Mouse (Mus musculus) lung, embryonic 14.5 days (tissue): Measurements from ENCODE around the gene Nhsl1. TPM values are rescaled to one million over a fixed set of nuclear protein-coding genes. Genes with fewer than 3 reads are reported as not detected.
A peak's percentile ranks its signal among the peaks of the same experiment; 100 is the strongest.

Source experiments
- ATAC-seq: fragments of 200-750 bp; cut with Nextera tagmentation; 2 replicates; pipeline ENCODE4 v1.8.0; 2017; ENCODE audit warnings: mild to moderate bottlenecking, moderate TSS enrichment, moderate library complexity; ENCODE audit not compliant: insufficient read depth
- DNase-seq: peaks from one replicate; pipeline ENCODE4 v3.0.0-alpha.2; 2015
- H3K27ac ChIP-seq: fragments of 300-500 bp; sonication (generic); 2 replicates; pipeline ENCODE4 v1.5.1; 2014; ENCODE audit warnings: low read depth, mild to moderate bottlenecking, moderate library complexity
- H3K27me3 ChIP-seq: fragments of 300-500 bp; sonication (generic); 2 replicates; pipeline ENCODE4 v1.6.1; 2014; ENCODE audit warnings: low read length, control low read depth; ENCODE audit not compliant: insufficient read depth
- H3K36me3 ChIP-seq: fragments of 300-500 bp; sonication (generic); 2 replicates; pipeline ENCODE4 v1.6.1; 2014; ENCODE audit warnings: control low read depth; ENCODE audit not compliant: insufficient read depth
- H3K4me1 ChIP-seq: fragments of 300-500 bp; sonication (generic); 2 replicates; pipeline ENCODE4 v1.6.1; 2014; ENCODE audit warnings: antibody characterized with exemption, control low read depth; ENCODE audit not compliant: insufficient read depth
- H3K4me2 ChIP-seq: fragments of 300-500 bp; sonication (generic); 2 replicates; pipeline ENCODE4 v1.6.1; 2014; ENCODE audit warnings: mild to moderate bottlenecking
- H3K4me3 ChIP-seq: fragments of 300-500 bp; sonication (generic); 2 replicates; pipeline ENCODE4 v1.5.1; 2014; ENCODE audit warnings: low read depth, low read length
- H3K9ac ChIP-seq: fragments of 300-500 bp; sonication (generic); 2 replicates; pipeline ENCODE4 v1.6.1; 2014
- H3K9me3 ChIP-seq: fragments of 300-500 bp; sonication (generic); 2 replicates; pipeline ENCODE4 v1.6.1; 2016; ENCODE audit warnings: low read depth, low read length, control low read depth
- CTCF ChIP-seq: IDR thresholded peaks from 2 replicates; pipeline ENCODE4 v1.5.1; 2016; ENCODE audit warnings: antibody characterized with exemption, low read depth
- WGBS: fragments of 180-500 bp; shearing (Covaris S2); extraction: QIAGEN DNeasy Blood & Tissue Kit; methylation state at CpG from one replicate; pipeline ENCODE4 v1.1.7; 2014; 5-methylcytosine and 5-hydroxymethylcytosine counted together
- polyA plus RNA-seq: library from polyadenylated mRNA; unstranded; fragments of >200 nt; fragmentation: Nextera tagmentation; extraction: Ambion mirVana; gene quantifications from 2 replicates; pipeline ENCODE4 v1.2.1, GENCODE M21; 2014

The Nhsl1 gene
- polyA plus RNA-seq, 1 experiment from 2014 or later: 5.5 TPM

DNA sequence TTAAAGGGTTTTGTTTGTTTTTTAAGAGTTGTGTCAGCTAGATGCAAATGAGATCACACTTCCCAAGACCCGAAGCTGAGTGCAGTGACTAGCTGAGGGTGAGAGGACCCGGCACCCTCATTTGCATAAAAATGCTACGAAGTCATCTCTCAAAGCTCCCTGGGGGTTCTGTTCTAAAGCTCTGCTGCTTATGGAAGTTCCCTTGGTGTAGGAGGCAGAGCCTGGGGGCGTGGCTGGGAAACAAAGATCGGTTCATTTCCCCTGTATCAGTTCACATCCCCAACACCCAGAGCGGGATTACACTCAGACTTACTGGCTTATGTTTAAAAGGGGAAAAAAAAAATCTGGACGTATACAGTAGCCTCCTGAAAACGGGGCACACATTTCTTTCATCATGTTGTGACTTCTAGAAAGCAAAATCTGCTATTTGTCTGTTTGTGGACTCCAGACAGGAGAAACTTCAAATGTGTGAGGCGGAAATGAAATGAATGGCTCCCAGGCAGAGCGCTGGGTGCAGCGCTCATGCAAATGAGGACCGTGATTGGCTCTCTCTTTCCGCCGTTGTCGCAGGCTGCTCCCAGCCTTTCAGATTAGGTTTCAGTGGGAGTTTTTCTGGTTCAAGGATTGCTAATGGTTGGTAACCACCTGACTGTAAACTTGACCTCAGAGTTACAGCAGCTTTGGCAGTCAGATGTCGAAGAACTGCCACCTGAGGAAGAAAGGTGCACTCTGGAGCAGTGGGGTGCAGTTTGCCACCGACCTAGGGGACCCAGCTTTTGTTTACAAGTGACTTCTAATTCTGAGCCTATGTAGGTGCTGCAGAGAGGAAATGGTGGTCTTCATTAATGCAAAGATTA is 150.7 kb downstream of the Nhsl1 start:
- Histone ChIP-seq H3K36me3 (no peaks in the 10 kb centered on the region), H3K9ac (no peak overlapping the region), H3K4me1 (peaks cover 3% of the 10 kb centered on the region; the same call in 1 of the 2 replicates), H3K27me3 (no peaks in the 10 kb centered on the region), H3K4me2 (peak overlapping the region; percentile 48), H3K9me3 (no peaks in the 10 kb centered on the region), H3K27ac (no peak overlapping the region), H3K4me3 (peak overlapping the region; percentile 16; the same call in 1 of the 2 replicates)
- ATAC-seq (peak; percentile 75; the same call in 1 of the 2 replicates), DNase-seq (peak; percentile 63)
- no peak for TF ChIP-seq CTCF
- WGBS: 5% methylated on average over 17 of the region's 17 CpGs

DNA sequence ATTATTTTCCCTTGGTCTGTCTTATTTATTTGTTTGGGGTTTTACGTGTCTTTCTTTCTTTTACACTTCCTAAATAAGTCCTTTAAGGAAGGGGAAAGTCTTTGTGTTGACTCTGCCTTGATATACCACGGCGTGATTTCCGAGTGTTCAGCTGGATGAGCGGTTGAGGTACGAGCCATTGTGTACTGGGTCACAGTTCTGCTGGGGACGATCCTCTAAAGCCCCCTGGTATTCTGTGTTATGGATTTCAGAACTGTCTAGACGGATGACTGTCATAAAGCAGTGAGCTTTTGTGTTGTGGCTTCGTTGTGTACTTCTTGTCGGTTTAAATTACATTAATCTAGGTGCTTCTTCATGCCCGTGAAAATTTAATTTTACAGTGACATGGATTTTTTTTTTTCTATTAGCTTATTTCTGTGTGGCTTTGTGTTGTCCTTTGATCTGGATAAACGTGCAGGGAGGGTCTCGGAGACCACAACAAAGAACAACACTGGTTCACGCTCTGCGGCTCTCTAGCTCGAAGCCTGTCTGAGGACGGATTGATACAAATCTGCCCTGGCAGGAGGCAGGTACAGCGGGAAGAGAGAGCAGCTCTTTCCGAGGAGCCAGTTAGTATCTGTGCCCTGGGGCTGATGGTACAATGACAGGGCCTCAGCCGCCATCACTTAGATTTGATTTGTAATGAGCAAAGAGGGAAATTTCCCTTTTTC is 151.7 kb downstream of the Nhsl1 start:
- DNase-seq: no peak

DNA sequence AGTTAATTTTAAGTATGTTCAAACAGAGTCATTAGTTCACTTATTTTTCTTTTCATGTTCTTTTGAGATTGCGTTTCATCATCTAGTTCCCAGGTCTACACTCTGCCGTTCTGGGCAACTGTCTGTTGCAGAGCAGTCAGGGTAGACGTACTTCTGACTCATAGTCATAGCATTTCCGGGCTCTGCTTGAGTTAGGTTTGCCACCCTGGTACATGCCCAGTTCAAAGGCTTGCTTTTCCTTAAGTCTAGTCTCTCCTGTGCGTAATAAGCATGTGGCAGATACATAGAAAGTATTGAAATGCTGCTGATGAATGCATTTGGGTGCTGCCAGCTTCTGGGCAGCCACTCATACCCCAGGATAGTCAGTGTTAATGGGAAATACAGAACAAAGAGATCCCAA is 152.9 kb downstream of the Nhsl1 start:
- 85% methylated on average over 5 of the region's 5 CpGs for WGBS
- no peak for TF ChIP-seq CTCF
- Histone ChIP-seq H3K9me3 (no peaks in the 10 kb centered on the region), H3K4me1 (peaks cover 3% of the 10 kb centered on the region; the same call in 1 of the 2 replicates), H3K4me3 (no peak overlapping the region), H3K4me2 (no peak overlapping the region), H3K27ac (no peak overlapping the region), H3K36me3 (no peaks in the 10 kb centered on the region), H3K27me3 (no peaks in the 10 kb centered on the region), H3K9ac (no peak overlapping the region)
- no peak for ATAC-seq
- DNase-seq: no peak

More for the DNA sequence above, 151.7 kb downstream of the Nhsl1 start:
- no peak overlapping the region for H3K4me2 ChIP-seq
- no peak overlapping the region for H3K4me3 ChIP-seq
- H3K27me3 ChIP-seq: no peaks in the 10 kb centered on the region
- WGBS: 65% methylated on average over 20 of the region's 20 CpGs
- H3K9ac ChIP-seq: no peak overlapping the region
- no peak overlapping the region for H3K27ac ChIP-seq
- H3K36me3 ChIP-seq: no peaks in the 10 kb centered on the region
- TF ChIP-seq CTCF: no peak
- H3K9me3 ChIP-seq: no peaks in the 10 kb centered on the region
- H3K4me1 ChIP-seq: peaks cover 3% of the 10 kb centered on the region; the same call in 1 of the 2 replicates
- ATAC-seq: no peak

DNA sequence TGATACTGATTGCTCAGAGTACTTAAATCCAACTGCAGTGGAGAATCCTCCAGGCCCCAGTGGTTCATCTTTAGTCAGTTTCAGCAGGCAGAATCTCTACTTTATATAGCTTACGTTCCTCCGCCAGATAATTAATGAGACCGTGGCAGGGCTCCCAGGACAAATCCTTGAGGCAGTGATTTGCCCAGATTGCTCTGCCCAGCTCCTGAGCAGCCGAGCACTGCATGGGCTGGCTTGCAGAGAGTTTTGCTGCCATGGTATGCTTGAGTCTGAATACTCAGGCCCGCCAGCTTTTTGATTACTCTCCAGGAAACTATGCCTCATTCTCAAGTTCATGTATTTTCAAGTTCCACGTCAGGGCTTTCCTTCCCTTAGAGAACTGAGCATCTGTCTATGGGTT is 156.3 kb downstream of the Nhsl1 start:
- no peak for ATAC-seq
- 70% methylated on average over 6 of the region's 6 CpGs for whole genome bisulfite sequencing
- H3K27me3 ChIP-seq: no peaks in the 10 kb centered on the region
- no peak overlapping the region for H3K4me3 ChIP-seq
- no peaks in the 10 kb centered on the region for H3K4me1 ChIP-seq
- no peak overlapping the region for H3K27ac ChIP-seq
- TF ChIP-seq CTCF: no peak
- no peaks in the 10 kb centered on the region for H3K9me3 ChIP-seq
- no peak for DNase-seq
- no peak overlapping the region for H3K9ac ChIP-seq
- H3K36me3 ChIP-seq: no peaks in the 10 kb centered on the region
- no peak overlapping the region for H3K4me2 ChIP-seq

GRCm38 (mm10) chr10:18478294-18478693 is 159.5 kb downstream of the Nhsl1 start:
- H3K27ac ChIP-seq: no peak overlapping the region
- no peaks in the 10 kb centered on the region for H3K27me3 ChIP-seq
- H3K4me1 ChIP-seq: no peaks in the 10 kb centered on the region
- H3K4me3 ChIP-seq: no peak overlapping the region
- no peaks in the 10 kb centered on the region for H3K9me3 ChIP-seq
- TF ChIP-seq CTCF: no peak
- ATAC-seq (no peak), DNase-seq (no peak)
- H3K9ac ChIP-seq: no peak overlapping the region
- 91% methylated on average over 4 of the region's 4 CpGs for WGBS
- H3K4me2 ChIP-seq: no peak overlapping the region
- no peaks in the 10 kb centered on the region for H3K36me3 ChIP-seq

GRCm38 (mm10) chr10:18479285-18479684 is 160.5 kb downstream of the Nhsl1 start:
- Histone ChIP-seq H3K4me2 (no peak overlapping the region), H3K36me3 (no peaks in the 10 kb centered on the region), H3K27me3 (no peaks in the 10 kb centered on the region), H3K27ac (no peak overlapping the region), H3K9me3 (no peaks in the 10 kb centered on the region), H3K9ac (no peak overlapping the region), H3K4me3 (no peak overlapping the region), H3K4me1 (no peaks in the 10 kb centered on the region)
- no peak for ATAC-seq
- WGBS: 96% methylated on average over 3 of the region's 3 CpGs
- DNase-seq: no peak
- no peak for TF ChIP-seq CTCF

DNA sequence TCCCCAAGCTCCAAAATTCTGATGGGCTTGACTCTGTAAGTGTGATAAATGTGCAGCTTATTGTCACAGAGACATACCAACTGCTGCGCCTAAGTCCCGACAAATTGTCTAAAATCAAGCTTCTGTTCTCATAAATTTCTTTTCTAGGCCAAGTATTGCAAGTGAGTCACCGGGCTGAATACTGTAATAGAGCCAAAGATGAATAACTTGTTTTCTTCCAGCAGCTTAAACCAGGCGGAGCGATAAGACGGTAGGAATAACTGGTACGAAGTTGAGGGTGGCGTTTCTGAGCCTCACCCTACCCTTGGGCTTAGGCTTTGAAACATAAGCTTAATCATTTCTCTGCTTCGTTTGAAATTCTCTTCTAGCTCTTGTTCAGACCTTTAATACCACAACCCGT is 162.1 kb downstream of the Nhsl1 start:
- H3K27me3 ChIP-seq: no peaks in the 10 kb centered on the region
- H3K9ac ChIP-seq: no peak overlapping the region
- ATAC-seq: no peak
- 77% methylated on average over 10 of the region's 10 CpGs for WGBS
- H3K27ac ChIP-seq: no peak overlapping the region
- no peak overlapping the region for H3K4me2 ChIP-seq
- no peak overlapping the region for H3K4me3 ChIP-seq
- DNase-seq: no peak
- no peaks in the 10 kb centered on the region for H3K4me1 ChIP-seq
- no peak for TF ChIP-seq CTCF
- H3K36me3 ChIP-seq: no peaks in the 10 kb centered on the region
- no peaks in the 10 kb centered on the region for H3K9me3 ChIP-seq
